Mouse (Mus musculus): Measurements from ENCODE around the gene Htatip2. TPM values are rescaled to one million over a fixed set of nuclear protein-coding genes. Genes with fewer than 3 reads are reported as not detected.

Htatip2 gene
- total RNA-seq, 1 experiment: 2.8 TPM

- Histone ChIP-seq H3K4me1 (ENCODE audit: control insufficient read depth in 2 of 2, insufficient read depth in 2 of 2, low read length in 2 of 2, poor library complexity in 1 of 2) (no peaks in the 10 kb centered on the region), H3K9me3 (ENCODE audit: control insufficient read depth, insufficient read depth, low read depth, low read length) (no peaks in the 10 kb centered on the region), H3K4me3 (ENCODE audit: insufficient read depth in 1 of 2, low read depth in 1 of 2, low read length in 2 of 2, poor library complexity in 1 of 2, severe bottlenecking in 1 of 2) (no peak overlapping the region), H3K9ac (ENCODE audit: insufficient read depth, low read depth, low read length, poor library complexity, severe bottlenecking) (no peak overlapping the region), H3K36me3 (ENCODE audit: control insufficient read depth, insufficient read depth, low read length, poor library complexity, severe bottlenecking) (peaks cover 32% of the 10 kb centered on the region), H3K27ac (ENCODE audit: insufficient read depth, low read depth, low read length, poor library complexity, severe bottlenecking) (no peak overlapping the region)
- no peak for DNase-seq (ENCODE audit: low read depth, low spot score)
- in situ Hi-C loops (cut with MboI; ENCODE audit: low sequenced_read_pairs in 2 of 2, unreplicated experiment in 2 of 2): no loop called here
- TF ChIP-seq MAFK (IDR thresholded peaks at IDR 0.05; ENCODE audit: insufficient read depth, low read depth, low read length) (no peak), ZNF384 (IDR thresholded peaks at IDR 0.05; ENCODE audit: low read depth, low read length) (no peak), CHD2 (IDR thresholded peaks at IDR 0.05; ENCODE audit: low read depth, low read length) (no peak), ZC3H11A (IDR thresholded peaks at IDR 0.05; ENCODE audit: borderline replicate concordance, low read depth, low read length) (no peak), HCFC1 (IDR thresholded peaks at IDR 0.05; ENCODE audit: borderline replicate concordance, insufficient read depth, low read length) (no peak)
Observed at GRCm38 (mm10) chr7:49804638-49805165, 45.8 kb downstream of the Htatip2 start.

DNA sequence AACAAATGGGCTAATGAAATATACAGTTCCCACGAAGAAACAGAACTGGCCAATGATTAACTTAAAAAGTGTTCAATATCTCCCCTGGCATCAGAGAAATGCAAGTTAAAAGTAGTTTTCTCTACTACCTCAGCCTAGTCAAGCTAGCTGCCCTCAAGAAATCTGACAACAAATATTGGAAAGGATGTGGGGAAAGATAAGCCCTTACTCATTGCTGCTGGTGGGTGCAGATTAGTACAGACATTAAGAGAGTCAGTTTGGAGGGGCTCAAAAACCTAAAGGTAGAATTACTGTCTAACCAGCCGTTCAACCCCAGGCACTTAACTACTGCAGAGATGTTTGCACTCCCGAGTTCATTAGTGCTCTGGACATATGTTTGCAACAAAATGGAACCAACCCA lies 46.7 kb downstream of the Htatip2 start:
- no peak for DNase-seq (ENCODE audit: low read depth, low spot score)
- no peaks in the 10 kb centered on the region for H3K9me3 ChIP-seq (ENCODE audit: control insufficient read depth, insufficient read depth, low read depth, low read length)
- H3K27ac ChIP-seq (ENCODE audit: insufficient read depth, low read depth, low read length, poor library complexity, severe bottlenecking): no peak overlapping the region
- no peaks in the 10 kb centered on the region for H3K4me1 ChIP-seq (ENCODE audit: control insufficient read depth in 2 of 2, insufficient read depth in 2 of 2, low read length in 2 of 2, poor library complexity in 1 of 2)
- peaks cover 27% of the 10 kb centered on the region for H3K36me3 ChIP-seq (ENCODE audit: control insufficient read depth, insufficient read depth, low read length, poor library complexity, severe bottlenecking)
- no peak for TF ChIP-seq CHD2 (IDR thresholded peaks at IDR 0.05; ENCODE audit: low read depth, low read length)
- no peak for TF ChIP-seq HCFC1 (IDR thresholded peaks at IDR 0.05; ENCODE audit: borderline replicate concordance, insufficient read depth, low read length)
- no peak for TF ChIP-seq ZC3H11A (IDR thresholded peaks at IDR 0.05; ENCODE audit: borderline replicate concordance, low read depth, low read length)
- no peak for TF ChIP-seq MAFK (IDR thresholded peaks at IDR 0.05; ENCODE audit: insufficient read depth, low read depth, low read length)
- in situ Hi-C loops (cut with MboI; ENCODE audit: low sequenced_read_pairs in 2 of 2, unreplicated experiment in 2 of 2): no loop called here
- no peak overlapping the region for H3K4me3 ChIP-seq (ENCODE audit: insufficient read depth in 1 of 2, low read depth in 1 of 2, low read length in 2 of 2, poor library complexity in 1 of 2, severe bottlenecking in 1 of 2)
- H3K9ac ChIP-seq (ENCODE audit: insufficient read depth, low read depth, low read length, poor library complexity, severe bottlenecking): no peak overlapping the region

- in situ Hi-C loops (cut with MboI; ENCODE audit: low sequenced_read_pairs in 2 of 2, unreplicated experiment in 2 of 2): no loop called here
- TF ChIP-seq HCFC1 (IDR thresholded peaks at IDR 0.05; ENCODE audit: borderline replicate concordance, insufficient read depth, low read length) (no peak), ZNF384 (IDR thresholded peaks at IDR 0.05; ENCODE audit: low read depth, low read length) (no peak), CHD2 (IDR thresholded peaks at IDR 0.05; ENCODE audit: low read depth, low read length) (no peak), ZC3H11A (IDR thresholded peaks at IDR 0.05; ENCODE audit: borderline replicate concordance, low read depth, low read length) (no peak), MAFK (IDR thresholded peaks at IDR 0.05; ENCODE audit: insufficient read depth, low read depth, low read length) (no peak)
- H3K9ac ChIP-seq (ENCODE audit: insufficient read depth, low read depth, low read length, poor library complexity, severe bottlenecking): no peak overlapping the region
- no peak overlapping the region for H3K4me3 ChIP-seq (ENCODE audit: insufficient read depth in 1 of 2, low read depth in 1 of 2, low read length in 2 of 2, poor library complexity in 1 of 2, severe bottlenecking in 1 of 2)
- H3K4me1 ChIP-seq (ENCODE audit: control insufficient read depth in 2 of 2, insufficient read depth in 2 of 2, low read length in 2 of 2, poor library complexity in 1 of 2): no peaks in the 10 kb centered on the region
- no peak overlapping the region for H3K27ac ChIP-seq (ENCODE audit: insufficient read depth, low read depth, low read length, poor library complexity, severe bottlenecking)
- H3K36me3 ChIP-seq (ENCODE audit: control insufficient read depth, insufficient read depth, low read length, poor library complexity, severe bottlenecking): peaks cover 24% of the 10 kb centered on the region
- DNase-seq (ENCODE audit: low read depth, low spot score): no peak
- no peaks in the 10 kb centered on the region for H3K9me3 ChIP-seq (ENCODE audit: control insufficient read depth, insufficient read depth, low read depth, low read length)
Observed at GRCm38 (mm10) chr7:49807093-49807682, 48.3 kb downstream of the Htatip2 start.

GRCm38 (mm10) chr7:49807846-49808622 lies 49.1 kb downstream of the Htatip2 start:
- H3K36me3 ChIP-seq (ENCODE audit: control insufficient read depth, insufficient read depth, low read length, poor library complexity, severe bottlenecking): peaks cover 20% of the 10 kb centered on the region
- in situ Hi-C loops (cut with MboI; ENCODE audit: low sequenced_read_pairs in 2 of 2, unreplicated experiment in 2 of 2): no loop called here
- no peaks in the 10 kb centered on the region for H3K4me1 ChIP-seq (ENCODE audit: control insufficient read depth in 2 of 2, insufficient read depth in 2 of 2, low read length in 2 of 2, poor library complexity in 1 of 2)
- no peaks in the 10 kb centered on the region for H3K9me3 ChIP-seq (ENCODE audit: control insufficient read depth, insufficient read depth, low read depth, low read length)
- H3K9ac ChIP-seq (ENCODE audit: insufficient read depth, low read depth, low read length, poor library complexity, severe bottlenecking): no peak overlapping the region
- TF ChIP-seq HCFC1 (IDR thresholded peaks at IDR 0.05; ENCODE audit: borderline replicate concordance, insufficient read depth, low read length): no peak
- no peak for TF ChIP-seq ZC3H11A (IDR thresholded peaks at IDR 0.05; ENCODE audit: borderline replicate concordance, low read depth, low read length)
- no peak for TF ChIP-seq MAFK (IDR thresholded peaks at IDR 0.05; ENCODE audit: insufficient read depth, low read depth, low read length)
- no peak for TF ChIP-seq CHD2 (IDR thresholded peaks at IDR 0.05; ENCODE audit: low read depth, low read length)
- no peak for TF ChIP-seq ZNF384 (IDR thresholded peaks at IDR 0.05; ENCODE audit: low read depth, low read length)
- DNase-seq (ENCODE audit: low read depth, low spot score): no peak
- H3K27ac ChIP-seq (ENCODE audit: insufficient read depth, low read depth, low read length, poor library complexity, severe bottlenecking): no peak overlapping the region
- H3K4me3 ChIP-seq (ENCODE audit: insufficient read depth in 1 of 2, low read depth in 1 of 2, low read length in 2 of 2, poor library complexity in 1 of 2, severe bottlenecking in 1 of 2): no peak overlapping the region

Measured in ES-E14 (cell line).